Mouse (Mus musculus) heart, embryonic 15.5 days (tissue): ENCODE data around the gene Csf2rb. TPM values are rescaled to one million over a fixed set of nuclear protein-coding genes. Genes with fewer than 3 reads are reported as not detected.

Experiments used
- ATAC-seq: fragments of 200-750 bp; cut with Nextera tagmentation; replicated peaks from 2 replicates; pipeline ENCODE4 v1.8.0; 2017; ENCODE audit warnings: low read depth, moderate TSS enrichment; ENCODE audit not compliant: insufficient number of reproducible peaks, insufficient read depth, low FRiP score
- H3K27ac ChIP-seq: fragments of 300-500 bp; sonication (generic); 2 replicates; pipeline ENCODE4 v1.5.1; 2015; ENCODE audit warnings: mild to moderate bottlenecking, inconsistent platforms
- H3K27me3 ChIP-seq: fragments of 300-500 bp; sonication (generic); 2 replicates; pipeline ENCODE4 v1.6.1; 2015; ENCODE audit warnings: inconsistent platforms
- H3K36me3 ChIP-seq: fragments of 300-500 bp; sonication (generic); 2 replicates; pipeline ENCODE4 v1.6.1; 2015; ENCODE audit warnings: mild to moderate bottlenecking, inconsistent platforms
- H3K4me1 ChIP-seq: fragments of 300-500 bp; sonication (generic); replicated peaks from 2 replicates; pipeline ENCODE4 v1.6.1; 2015; ENCODE audit warnings: inconsistent platforms
- H3K4me2 ChIP-seq: fragments of 300-500 bp; sonication (generic); 2 replicates; pipeline ENCODE4 v1.6.1; 2015; ENCODE audit warnings: inconsistent platforms, mild to moderate bottlenecking, moderate library complexity
- H3K4me3 ChIP-seq: fragments of 300-500 bp; sonication (generic); 2 replicates; pipeline ENCODE4 v1.5.1; 2015; ENCODE audit warnings: mild to moderate bottlenecking, inconsistent platforms
- H3K9ac ChIP-seq: fragments of 300-500 bp; sonication (generic); 2 replicates; pipeline ENCODE4 v1.6.1; 2015; ENCODE audit warnings: mild to moderate bottlenecking, inconsistent platforms
- H3K9me3 ChIP-seq: fragments of 300-500 bp; sonication (generic); replicated peaks from 2 replicates; pipeline ENCODE4 v1.6.1; 2016; ENCODE audit warnings: inconsistent platforms
- WGBS: fragments of 180-500 bp; shearing (Covaris S2); methylation state at CpG from one replicate; pipeline ENCODE4 v1.1.7; 2015; ENCODE audit warnings: mixed read lengths; 5-methylcytosine and 5-hydroxymethylcytosine counted together
- polyA plus RNA-seq: library from polyadenylated mRNA; unstranded; fragments of >200 nt; fragmentation: Nextera tagmentation; extraction: Ambion mirVana; gene quantifications from 2 replicates; pipeline ENCODE4 v1.2.1, GENCODE M21; 2015

Gene Csf2rb
- polyA plus RNA-seq, 1 experiment from 2014 or later = 1.2 TPM

DNA sequence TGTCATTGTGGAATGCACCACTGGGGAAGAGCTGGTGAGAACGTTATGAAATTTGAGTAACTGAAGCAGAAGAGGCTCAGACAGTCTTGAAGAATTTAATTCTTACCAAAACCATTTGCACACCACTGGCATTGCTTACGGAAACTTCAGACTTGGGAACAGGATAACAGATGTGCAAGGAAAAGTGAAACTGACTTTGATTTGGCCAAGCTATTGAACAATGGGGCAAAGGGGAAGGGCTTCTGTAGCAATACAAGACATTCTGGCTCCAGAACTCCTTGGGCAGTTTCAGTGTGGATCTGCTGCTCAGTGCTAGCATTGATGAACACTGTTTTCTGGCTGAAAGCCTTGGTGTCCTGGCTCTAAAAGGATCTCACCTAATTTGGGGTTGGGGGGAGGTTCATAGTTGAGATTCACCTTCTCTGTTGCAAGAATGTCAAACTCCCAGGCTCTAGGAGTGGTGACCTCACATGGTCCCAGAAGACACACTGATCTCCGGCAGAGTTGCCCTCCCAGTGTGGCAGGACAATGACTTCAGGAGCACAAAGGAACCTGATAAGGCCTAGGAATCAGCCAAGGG lies 26.1 kb downstream of the Csf2rb start:
- H3K4me2 ChIP-seq = no peak overlapping the region
- no peak overlapping the region for H3K9ac ChIP-seq
- 49% methylated on average over 3 of the region's 3 CpGs for WGBS
- H3K9me3 ChIP-seq = no peaks in the 10 kb centered on the region
- H3K36me3 ChIP-seq = no peaks in the 10 kb centered on the region
- H3K27me3 ChIP-seq = no peaks in the 10 kb centered on the region
- H3K4me1 ChIP-seq = no peaks in the 10 kb centered on the region
- ATAC-seq = no peak
- H3K27ac ChIP-seq = no peak overlapping the region
- no peak overlapping the region for H3K4me3 ChIP-seq

GRCm38 (mm10) chr15:78354958-78355357 lies 29.4 kb downstream of the Csf2rb start:
- H3K4me1 ChIP-seq = no peaks in the 10 kb centered on the region
- ATAC-seq = no peak
- no peaks in the 10 kb centered on the region for H3K9me3 ChIP-seq
- H3K27ac ChIP-seq = no peak overlapping the region
- no peak overlapping the region for H3K4me2 ChIP-seq
- WGBS = 0% methylated on average over 1 of the region's 1 CpGs
- H3K9ac ChIP-seq = no peak overlapping the region
- no peaks in the 10 kb centered on the region for H3K27me3 ChIP-seq
- H3K36me3 ChIP-seq = no peaks in the 10 kb centered on the region
- no peak overlapping the region for H3K4me3 ChIP-seq

DNA sequence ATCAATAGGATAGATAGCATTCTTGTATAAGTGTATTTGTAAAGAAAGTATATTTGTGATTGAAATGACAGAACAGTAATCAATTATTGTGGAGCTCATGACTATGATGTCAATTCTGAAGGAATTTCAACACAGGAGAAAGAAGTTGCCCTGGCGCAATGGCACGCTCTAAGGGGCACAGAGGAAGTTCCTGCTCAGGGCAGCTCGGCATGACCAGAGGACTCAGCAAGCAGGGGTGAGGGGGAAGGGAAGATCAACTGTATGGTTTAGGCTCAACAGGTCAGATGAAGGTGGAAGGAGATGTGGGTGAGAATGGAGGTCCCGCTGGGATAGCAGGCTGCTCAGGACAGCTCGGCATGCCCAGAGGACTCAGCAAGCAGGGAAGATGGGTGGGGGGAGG lies 30.0 kb downstream of the Csf2rb start:
- Histone ChIP-seq H3K4me3 (no peak overlapping the region), H3K9me3 (no peaks in the 10 kb centered on the region)
- 75% methylated on average over 5 of the region's 5 CpGs for WGBS

GRCm38 (mm10) chr15:78365916-78366315 lies 40.4 kb downstream of the Csf2rb start:
- no peak for ATAC-seq
- no peaks in the 10 kb centered on the region; the same call in 1 of the 2 replicates for H3K4me1 ChIP-seq
- H3K4me3 ChIP-seq = no peak overlapping the region
- peaks cover 3% of the 10 kb centered on the region; the same call in 1 of the 2 replicates for H3K9me3 ChIP-seq
- no peak overlapping the region for H3K9ac ChIP-seq
- no peaks in the 10 kb centered on the region for H3K36me3 ChIP-seq
- peaks cover 23% of the 10 kb centered on the region for H3K27me3 ChIP-seq
- H3K4me2 ChIP-seq = no peak overlapping the region
- no peak overlapping the region for H3K27ac ChIP-seq
- 63% methylated on average over 2 of the region's 2 CpGs for WGBS

More for the DNA sequence above, 30.0 kb downstream of the Csf2rb start:
- Histone ChIP-seq H3K4me2 (no peak overlapping the region), H3K27ac (no peak overlapping the region), H3K27me3 (no peaks in the 10 kb centered on the region), H3K36me3 (no peaks in the 10 kb centered on the region), H3K4me1 (no peaks in the 10 kb centered on the region), H3K9ac (no peak overlapping the region)
- ATAC-seq = no peak

DNA sequence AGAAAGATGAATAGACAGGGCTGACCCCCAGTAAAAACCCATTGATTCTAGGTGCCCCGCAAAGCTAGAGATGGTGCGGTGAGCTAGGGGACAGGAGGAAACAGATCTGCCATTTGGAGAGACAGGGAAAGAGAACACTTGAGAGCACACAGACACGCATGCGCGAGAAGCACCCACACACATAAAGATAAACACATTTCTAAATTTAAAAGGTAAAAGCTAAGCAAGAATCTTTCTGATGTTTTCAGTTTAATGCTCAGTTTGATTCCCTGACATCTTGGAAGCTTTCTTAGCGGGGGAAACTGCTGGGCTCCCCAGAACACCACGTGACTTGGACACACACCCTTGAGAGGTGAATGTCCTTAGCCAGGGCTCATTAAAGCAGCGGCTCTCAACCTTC lies 41.3 kb downstream of the Csf2rb start:
- Histone ChIP-seq H3K4me3 (no peak overlapping the region), H3K27me3 (peaks cover 23% of the 10 kb centered on the region), H3K4me1 (no peaks in the 10 kb centered on the region; the same call in 1 of the 2 replicates), H3K4me2 (no peak overlapping the region), H3K9me3 (peaks cover 3% of the 10 kb centered on the region; the same call in 1 of the 2 replicates), H3K36me3 (no peaks in the 10 kb centered on the region), H3K9ac (no peak overlapping the region), H3K27ac (no peak overlapping the region)
- no peak for ATAC-seq
- 67% methylated on average over 8 of the region's 8 CpGs for WGBS

DNA sequence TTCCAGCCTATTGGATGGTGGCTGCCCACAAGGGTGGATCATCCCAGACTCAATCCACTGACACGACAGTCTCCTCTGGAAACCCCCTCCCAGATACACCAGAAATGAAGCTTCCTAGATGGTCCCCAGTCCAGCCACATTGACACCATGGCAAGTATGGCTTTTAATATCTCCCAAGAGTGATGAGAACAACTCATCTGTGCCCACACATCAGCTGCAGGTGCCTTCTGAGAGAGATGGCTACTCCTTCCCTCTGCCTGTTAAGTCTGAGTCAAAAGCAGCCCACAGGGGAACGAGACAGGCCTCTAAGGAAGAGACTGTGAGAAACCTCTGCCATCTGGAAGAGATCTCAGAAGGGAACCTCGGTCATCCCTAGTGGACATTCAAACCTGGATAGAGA lies 42.3 kb downstream of the Csf2rb start:
- Histone ChIP-seq H3K4me1 (no peaks in the 10 kb centered on the region; the same call in 1 of the 2 replicates), H3K27ac (no peak overlapping the region), H3K36me3 (no peaks in the 10 kb centered on the region), H3K4me2 (no peak overlapping the region), H3K9me3 (no peaks in the 10 kb centered on the region), H3K4me3 (no peak overlapping the region), H3K27me3 (peaks cover 23% of the 10 kb centered on the region), H3K9ac (no peak overlapping the region)
- 72% methylated on average over 3 of the region's 3 CpGs for WGBS
- ATAC-seq = no peak

GRCm38 (mm10) chr15:78368926-78369346 lies 43.4 kb downstream of the Csf2rb start:
- Histone ChIP-seq H3K9me3 (no peaks in the 10 kb centered on the region), H3K27ac (no peak overlapping the region), H3K4me1 (no peaks in the 10 kb centered on the region; the same call in 1 of the 2 replicates), H3K4me3 (no peak overlapping the region), H3K36me3 (no peaks in the 10 kb centered on the region), H3K4me2 (no peak overlapping the region), H3K9ac (no peak overlapping the region), H3K27me3 (peaks cover 23% of the 10 kb centered on the region)
- no peak for ATAC-seq
- 3% methylated on average over 8 of the region's 8 CpGs for WGBS

DNA sequence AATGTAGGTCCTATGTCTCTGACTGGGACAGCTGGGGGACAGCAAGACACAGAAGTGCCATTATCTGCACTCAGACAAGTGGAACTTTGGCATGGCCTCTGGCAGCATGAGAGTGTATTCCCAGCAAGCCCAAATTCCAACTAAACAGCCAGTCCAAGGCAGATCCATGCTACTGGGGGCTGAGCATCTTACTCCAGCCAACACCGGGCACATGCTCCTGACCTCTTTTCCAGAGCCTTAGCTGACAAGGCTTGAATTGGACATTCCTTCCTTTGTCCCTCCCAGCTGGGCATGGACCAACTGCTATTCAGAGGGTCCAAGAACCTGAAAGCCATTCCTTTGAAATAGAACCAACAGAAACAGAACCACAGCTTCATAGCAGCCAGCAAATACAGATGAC lies 44.1 kb downstream of the Csf2rb start:
- Histone ChIP-seq H3K9me3 (no peaks in the 10 kb centered on the region), H3K4me1 (peaks cover 3% of the 10 kb centered on the region; the same call in 1 of the 2 replicates), H3K9ac (no peak overlapping the region), H3K4me2 (no peak overlapping the region), H3K36me3 (no peaks in the 10 kb centered on the region), H3K4me3 (no peak overlapping the region), H3K27ac (no peak overlapping the region), H3K27me3 (peaks cover 23% of the 10 kb centered on the region)
- WGBS = 86% methylated on average over 1 of the region's 1 CpGs
- no peak for ATAC-seq

- H3K27ac ChIP-seq = no peak overlapping the region
- 56% methylated on average over 3 of the region's 3 CpGs for WGBS
- H3K9ac ChIP-seq = no peak overlapping the region
- no peaks in the 10 kb centered on the region for H3K9me3 ChIP-seq
- H3K4me1 ChIP-seq = peaks cover 3% of the 10 kb centered on the region; the same call in 1 of the 2 replicates
- no peak overlapping the region for H3K4me3 ChIP-seq
- no peak for ATAC-seq
- no peak overlapping the region for H3K4me2 ChIP-seq
- peaks cover 11% of the 10 kb centered on the region for H3K27me3 ChIP-seq
- no peaks in the 10 kb centered on the region for H3K36me3 ChIP-seq
These were observed 47.2 kb downstream of the Csf2rb start for GRCm38 (mm10) chr15:78372796-78373195.

- 58% methylated on average over 3 of the region's 3 CpGs for WGBS
- no peaks in the 10 kb centered on the region for H3K36me3 ChIP-seq
- no peak for ATAC-seq
These were observed 48.7 kb downstream of the Csf2rb start for GRCm38 (mm10) chr15:78374204-78374603.

DNA sequence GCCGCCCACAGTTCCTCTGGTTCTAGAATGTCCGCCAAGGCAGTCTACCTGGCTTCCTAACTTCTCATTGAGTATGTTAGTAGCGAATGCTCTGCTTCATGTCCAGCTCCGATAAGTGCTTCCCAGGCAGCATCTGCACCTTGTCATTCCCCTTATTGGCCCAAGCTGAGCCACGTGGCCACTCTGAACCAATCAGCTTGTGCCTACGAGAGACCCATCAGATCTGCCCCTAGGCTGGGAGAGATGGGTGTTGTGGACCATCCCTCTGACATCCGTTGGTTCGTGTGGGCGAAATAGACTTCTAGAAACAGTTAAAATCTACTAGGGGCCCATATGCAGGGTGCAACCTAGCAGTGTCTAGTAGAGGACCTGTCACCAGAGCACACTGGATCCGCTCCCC lies 52.3 kb downstream of the Csf2rb start:
- no peak overlapping the region for H3K4me2 ChIP-seq
- 0 out of 2 replicates have a peak, but pooled peaks cover 3% of the 10 kb centered on the region for H3K4me1 ChIP-seq
- no peaks in the 10 kb centered on the region for H3K27me3 ChIP-seq
- no peak for ATAC-seq
- H3K27ac ChIP-seq = no peak overlapping the region
- WGBS = 78% methylated on average over 10 of the region's 10 CpGs
- H3K9ac ChIP-seq = no peak overlapping the region
- H3K9me3 ChIP-seq = no peaks in the 10 kb centered on the region
- no peak overlapping the region for H3K4me3 ChIP-seq
- H3K36me3 ChIP-seq = no peaks in the 10 kb centered on the region

More at GRCm38 (mm10) chr15:78374204-78374603, 48.7 kb downstream of the Csf2rb start:
- Histone ChIP-seq H3K4me2 (no peak overlapping the region), H3K4me1 (0 out of 2 replicates have a peak, but pooled peaks cover 3% of the 10 kb centered on the region), H3K27ac (no peak overlapping the region), H3K9ac (no peak overlapping the region), H3K4me3 (no peak overlapping the region), H3K9me3 (no peaks in the 10 kb centered on the region), H3K27me3 (peaks cover 4% of the 10 kb centered on the region; the same call in 1 of the 2 replicates)

- no peak overlapping the region for H3K9ac ChIP-seq
- WGBS = 78% methylated on average over 10 of the region's 10 CpGs
These were observed 53.0 kb downstream of the Csf2rb start for GRCm38 (mm10) chr15:78378556-78378955.

More at GRCm38 (mm10) chr15:78378556-78378955, 53.0 kb downstream of the Csf2rb start:
- Histone ChIP-seq H3K4me1 (0 out of 2 replicates have a peak, but pooled peaks cover 3% of the 10 kb centered on the region), H3K9me3 (no peaks in the 10 kb centered on the region), H3K27ac (no peak overlapping the region), H3K27me3 (no peaks in the 10 kb centered on the region), H3K36me3 (no peaks in the 10 kb centered on the region), H3K4me2 (no peak overlapping the region), H3K4me3 (no peak overlapping the region)
- ATAC-seq = no peak
